Mouse (Mus musculus) forebrain, embryonic 15.5 days (tissue): ENCODE results near the gene Ehmt2. TPM values are rescaled to one million over a fixed set of nuclear protein-coding genes. Genes with fewer than 3 reads are reported as not detected.

ENCODE experiments used
- ATAC-seq: fragments of 200-750 bp; cut with Nextera tagmentation; replicated peaks from 2 replicates; pipeline ENCODE4 v1.8.0; 2017; ENCODE audit warnings: mild to moderate bottlenecking, moderate TSS enrichment, moderate library complexity
- H3K27ac ChIP-seq: fragments of 300-500 bp; sonication (generic); replicated peaks from 2 replicates; pipeline ENCODE4 v1.5.1; 2015; ENCODE audit warnings: mild to moderate bottlenecking, inconsistent platforms
- H3K27me3 ChIP-seq: fragments of 300-500 bp; sonication (generic); 2 replicates; pipeline ENCODE4 v1.6.1; 2015; ENCODE audit warnings: inconsistent platforms
- H3K36me3 ChIP-seq: fragments of 300-500 bp; sonication (generic); 2 replicates; pipeline ENCODE4 v1.6.1; 2015; ENCODE audit warnings: mild to moderate bottlenecking, inconsistent platforms
- H3K4me1 ChIP-seq: fragments of 300-500 bp; sonication (generic); 2 replicates; pipeline ENCODE4 v1.6.1; 2015; ENCODE audit warnings: inconsistent platforms
- H3K4me2 ChIP-seq: fragments of 300-500 bp; sonication (generic); replicated peaks from 2 replicates; pipeline ENCODE4 v1.6.1; 2015; ENCODE audit warnings: mild to moderate bottlenecking, inconsistent platforms
- H3K4me3 ChIP-seq: fragments of 300-500 bp; sonication (generic); 2 replicates; pipeline ENCODE4 v1.5.1; 2015; ENCODE audit warnings: mild to moderate bottlenecking, inconsistent platforms
- H3K9ac ChIP-seq: fragments of 300-500 bp; sonication (generic); replicated peaks from 2 replicates; pipeline ENCODE4 v1.6.1; 2015; ENCODE audit warnings: mild to moderate bottlenecking, inconsistent platforms
- H3K9me3 ChIP-seq: fragments of 300-500 bp; sonication (generic); 2 replicates; pipeline ENCODE4 v1.6.1; 2016; ENCODE audit warnings: inconsistent platforms
- WGBS: fragments of 180-500 bp; shearing (Covaris S2); methylation state at CpG from one replicate; pipeline ENCODE4 v1.1.7; 2015; ENCODE audit warnings: mixed read lengths; 5-methylcytosine and 5-hydroxymethylcytosine counted together
- polyA plus RNA-seq: library from polyadenylated mRNA; unstranded; fragments of >200 nt; fragmentation: Nextera tagmentation; extraction: Ambion mirVana; gene quantifications from 2 replicates; pipeline ENCODE4 v1.2.1, GENCODE M21; 2015

Gene Ehmt2
- polyA plus RNA-seq, 1 experiment from 2014 or later = 108 TPM

DNA sequence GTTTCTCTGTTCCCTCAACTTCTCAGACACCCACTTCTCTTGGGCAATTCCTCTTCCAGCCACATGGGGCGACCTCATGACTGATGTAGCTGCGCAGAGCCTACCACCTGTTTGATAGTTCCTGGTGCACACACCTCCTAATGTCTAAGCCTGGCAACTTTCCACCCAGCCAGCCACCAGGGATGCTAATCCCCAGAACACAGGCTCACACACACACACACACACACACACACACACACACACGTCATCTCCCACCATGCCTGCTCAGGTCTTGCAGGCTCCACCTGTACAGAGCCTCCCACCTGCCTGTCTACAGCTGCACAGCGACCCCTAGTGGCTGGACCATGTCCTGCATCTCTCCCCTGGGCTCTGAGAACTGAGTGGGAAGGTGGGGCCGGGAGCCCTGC, 13.7 kb downstream of the Ehmt2 start:
- H3K9me3 ChIP-seq = no peaks in the 10 kb centered on the region
- peak; percentile 53 for ATAC-seq
- H3K27me3 ChIP-seq = no peaks in the 10 kb centered on the region
- no peak overlapping the region for H3K27ac ChIP-seq
- H3K4me1 ChIP-seq = no peaks in the 10 kb centered on the region
- no peak overlapping the region for H3K4me3 ChIP-seq
- no peak overlapping the region for H3K4me2 ChIP-seq
- WGBS = 39% methylated on average over 5 of the region's 5 CpGs
- H3K36me3 ChIP-seq = peaks cover 70% of the 10 kb centered on the region
- no peak overlapping the region for H3K9ac ChIP-seq

DNA sequence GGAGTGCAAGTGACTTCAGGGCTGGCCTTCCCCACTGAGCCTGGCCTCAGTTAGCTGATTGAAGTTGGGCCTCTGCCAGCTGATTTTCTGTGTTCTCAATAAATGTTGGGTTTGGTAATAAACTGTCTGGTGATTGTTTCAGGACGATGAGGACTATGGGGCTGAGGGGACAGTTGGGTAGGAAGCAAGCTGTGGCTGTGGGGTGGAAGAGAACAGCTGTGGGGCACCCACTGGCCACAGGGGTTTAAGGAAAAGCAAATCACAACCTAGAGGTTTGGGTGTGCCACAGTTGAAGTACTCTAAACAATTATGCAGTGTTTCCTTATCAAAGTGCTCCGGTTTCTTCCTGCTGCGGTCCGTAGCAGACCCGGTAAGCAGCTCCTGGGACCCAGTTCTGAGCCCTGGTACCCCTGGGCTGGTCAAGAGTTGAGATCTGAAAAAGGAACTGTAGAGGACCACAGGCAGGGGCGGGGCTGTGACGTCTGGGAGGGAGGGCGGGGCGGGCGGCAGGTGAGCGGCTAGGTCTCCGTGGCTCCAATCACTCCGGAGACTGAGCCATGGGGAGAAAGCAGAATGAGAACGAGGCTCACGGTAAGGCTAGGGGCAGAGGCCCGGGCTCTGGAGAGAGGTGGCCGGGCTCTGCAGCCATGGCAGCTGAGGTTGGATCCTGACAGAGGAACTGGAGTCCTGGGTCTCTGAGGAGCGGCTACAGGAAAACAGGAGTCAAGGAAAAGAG, 15.8 kb downstream of the Ehmt2 start, which contains the start of gene Slc44a4:
TSS of gene Slc44a4 (plus strand) at position 537 of the 736 bp plus-strand sequence.
- no peak within 1 kb of the TSS for H3K4me3 ChIP-seq
- H3K36me3 ChIP-seq = peaks cover 49% of the 10 kb centered on the region
- no peaks in the 10 kb centered on the region for H3K4me1 ChIP-seq
- 35% methylated on average over 18 of the region's 18 CpGs for WGBS
- H3K9me3 ChIP-seq = no peaks in the 10 kb centered on the region
- ATAC-seq = no peak
- H3K4me2 ChIP-seq = no peak within 1 kb of the TSS
- no peak within 1 kb of the TSS for H3K9ac ChIP-seq
- no peak within 1 kb of the TSS for H3K27ac ChIP-seq
- no peaks in the 10 kb centered on the region for H3K27me3 ChIP-seq

GRCm38 (mm10) chr17:34915410-34915831, 17.2 kb downstream of the Ehmt2 start:
- Histone ChIP-seq H3K4me1 (no peaks in the 10 kb centered on the region), H3K27me3 (no peaks in the 10 kb centered on the region), H3K9me3 (no peaks in the 10 kb centered on the region), H3K4me3 (no peak overlapping the region), H3K9ac (no peak overlapping the region), H3K4me2 (no peak overlapping the region), H3K27ac (no peak overlapping the region), H3K36me3 (peaks cover 36% of the 10 kb centered on the region)
- ATAC-seq = no peak
- WGBS = 30% methylated on average over 9 of the region's 11 CpGs

- no peak for ATAC-seq
- no peak overlapping the region for H3K4me2 ChIP-seq
- WGBS = 87% methylated on average over 5 of the region's 5 CpGs
- H3K27me3 ChIP-seq = no peaks in the 10 kb centered on the region
- H3K4me3 ChIP-seq = no peak overlapping the region
- H3K4me1 ChIP-seq = no peaks in the 10 kb centered on the region
- no peaks in the 10 kb centered on the region for H3K9me3 ChIP-seq
- peaks cover 27% of the 10 kb centered on the region for H3K36me3 ChIP-seq
- H3K9ac ChIP-seq = no peak overlapping the region
- no peak overlapping the region for H3K27ac ChIP-seq
Observed at GRCm38 (mm10) chr17:34916316-34916715, 18.0 kb downstream of the Ehmt2 start.

- Histone ChIP-seq H3K27me3 (no peaks in the 10 kb centered on the region), H3K4me1 (no peaks in the 10 kb centered on the region), H3K36me3 (peaks cover 18% of the 10 kb centered on the region), H3K9me3 (no peaks in the 10 kb centered on the region), H3K4me2 (no peak overlapping the region), H3K27ac (no peak overlapping the region), H3K9ac (no peak overlapping the region), H3K4me3 (no peak overlapping the region)
- no peak for ATAC-seq
- WGBS = 87% methylated on average over 9 of the region's 9 CpGs
Observed at GRCm38 (mm10) chr17:34917188-34917587, 18.9 kb downstream of the Ehmt2 start.

GRCm38 (mm10) chr17:34922939-34923338, 24.7 kb downstream of the Ehmt2 start:
- H3K9me3 ChIP-seq = no peaks in the 10 kb centered on the region
- ATAC-seq = no peak
- H3K27ac ChIP-seq = no peak overlapping the region
- no peak overlapping the region for H3K4me2 ChIP-seq
- 48% methylated on average over 6 of the region's 6 CpGs for WGBS
- no peak overlapping the region for H3K4me3 ChIP-seq
- H3K9ac ChIP-seq = no peak overlapping the region
- H3K36me3 ChIP-seq = no peaks in the 10 kb centered on the region
- H3K4me1 ChIP-seq = no peaks in the 10 kb centered on the region
- H3K27me3 ChIP-seq = no peaks in the 10 kb centered on the region

DNA sequence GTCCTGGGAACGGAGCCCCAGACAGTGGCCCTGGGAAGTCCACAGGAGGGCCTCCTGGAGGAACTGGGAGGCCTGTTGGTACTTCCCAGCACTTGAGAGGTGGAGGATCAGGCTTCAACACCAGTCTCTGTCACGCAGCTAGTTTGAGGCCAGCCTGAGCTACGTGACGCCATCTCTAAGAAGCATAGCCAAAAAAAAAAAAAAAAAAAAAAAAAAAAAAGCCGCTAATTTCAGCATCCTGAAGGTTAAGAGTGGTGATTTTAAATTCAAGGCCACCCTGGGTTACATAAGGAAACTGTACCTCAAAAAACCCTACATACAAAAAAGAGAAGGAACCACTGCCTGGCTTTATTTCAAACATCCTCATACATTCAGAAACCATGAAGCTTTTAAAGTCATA, 26.0 kb downstream of the Ehmt2 start:
- no peak for ATAC-seq
- H3K27ac ChIP-seq = no peak overlapping the region
- 64% methylated on average over 5 of the region's 5 CpGs for WGBS
- no peaks in the 10 kb centered on the region for H3K27me3 ChIP-seq
- no peak overlapping the region for H3K4me2 ChIP-seq
- no peak overlapping the region for H3K9ac ChIP-seq
- H3K4me3 ChIP-seq = no peak overlapping the region
- H3K9me3 ChIP-seq = no peaks in the 10 kb centered on the region
- H3K36me3 ChIP-seq = no peaks in the 10 kb centered on the region
- H3K4me1 ChIP-seq = no peaks in the 10 kb centered on the region

GRCm38 (mm10) chr17:34927306-34928019, 29.2 kb downstream of the Ehmt2 start:
- Histone ChIP-seq H3K4me2 (no peak overlapping the region), H3K27me3 (no peaks in the 10 kb centered on the region), H3K4me1 (peaks cover 9% of the 10 kb centered on the region), H3K9me3 (no peaks in the 10 kb centered on the region), H3K36me3 (no peaks in the 10 kb centered on the region), H3K27ac (no peak overlapping the region), H3K9ac (no peak overlapping the region), H3K4me3 (no peak overlapping the region)
- 88% methylated on average over 18 of the region's 18 CpGs for WGBS
- no peak for ATAC-seq

DNA sequence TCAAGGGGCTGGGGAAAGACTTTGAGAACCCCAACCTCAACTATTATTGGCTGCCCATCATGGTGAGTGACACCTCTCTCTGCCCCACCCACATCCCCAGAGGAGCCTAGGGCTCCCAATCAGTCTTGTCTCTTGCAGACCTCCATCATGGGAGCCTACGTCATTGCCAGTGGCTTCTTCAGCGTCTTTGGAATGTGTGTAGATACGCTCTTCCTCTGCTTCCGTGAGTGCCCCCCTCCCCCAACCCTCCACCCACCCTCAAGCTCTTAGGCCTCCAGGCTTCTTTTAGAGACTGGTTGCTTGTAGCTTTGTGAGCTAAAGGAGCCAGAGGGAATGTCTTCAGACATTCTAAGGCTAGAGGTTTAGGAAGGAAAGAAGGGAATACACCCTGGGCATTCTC, 30.6 kb downstream of the Ehmt2 start:
- no peak for ATAC-seq
- Histone ChIP-seq H3K27ac (no peak overlapping the region), H3K4me1 (peaks cover 9% of the 10 kb centered on the region), H3K27me3 (no peaks in the 10 kb centered on the region), H3K4me3 (no peak overlapping the region), H3K9me3 (no peaks in the 10 kb centered on the region), H3K36me3 (no peaks in the 10 kb centered on the region), H3K9ac (no peak overlapping the region), H3K4me2 (no peak overlapping the region)
- 87% methylated on average over 4 of the region's 4 CpGs for WGBS

DNA sequence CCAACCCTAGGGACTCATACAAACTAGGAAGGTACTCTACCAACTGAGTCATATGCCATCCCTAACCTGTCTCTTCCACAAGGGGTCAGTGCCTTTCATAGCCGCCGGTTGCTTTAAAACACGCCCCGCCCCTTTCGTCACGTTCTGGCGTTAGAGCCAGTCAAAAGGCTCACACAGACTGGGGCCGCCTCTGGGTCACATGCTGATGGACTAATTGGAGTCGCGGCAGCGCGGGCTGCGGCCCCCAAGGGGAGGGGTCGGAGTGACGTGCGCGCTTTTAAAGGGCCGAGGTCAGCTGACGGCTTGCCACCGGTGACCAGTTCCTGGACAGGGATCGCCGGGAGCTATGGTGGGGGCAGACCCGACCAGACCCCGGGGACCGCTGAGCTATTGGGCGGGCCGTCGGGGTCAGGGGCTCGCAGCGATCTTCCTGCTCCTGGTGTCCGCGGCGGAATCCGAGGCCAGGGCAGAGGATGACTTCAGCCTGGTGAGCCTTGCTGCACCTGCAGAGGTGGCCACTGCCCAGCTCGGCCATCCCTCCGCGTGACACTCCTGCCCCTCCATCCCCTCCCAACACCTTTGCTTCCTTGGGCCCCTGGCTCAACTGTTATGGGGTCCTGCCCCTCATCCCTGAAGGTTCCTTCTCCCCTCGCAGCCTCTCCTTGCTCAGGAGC, 32.9 kb downstream of the Ehmt2 start, which contains the start of gene Neu1:
TSS of gene Neu1 (plus strand) at position 193 of the 674 bp plus-strand sequence.
- Histone ChIP-seq H3K36me3 (0 out of 2 replicates have a peak, but pooled peaks cover 2% of the 10 kb centered on the region), H3K27me3 (no peaks in the 10 kb centered on the region), H3K9ac (peak within 1 kb of the TSS; percentile 85), H3K4me1 (peaks cover 9% of the 10 kb centered on the region), H3K4me2 (peak within 1 kb of the TSS; percentile 85), H3K4me3 (peak within 1 kb of the TSS; percentile 93), H3K27ac (peak within 1 kb of the TSS; percentile 49; the same call in 1 of the 2 replicates), H3K9me3 (no peaks in the 10 kb centered on the region)
- peak; percentile 97 for ATAC-seq
- under 1% methylated on average over 38 of the region's 38 CpGs for WGBS

GRCm38 (mm10) chr17:34931735-34932098, 33.4 kb downstream of the Ehmt2 start:
- ATAC-seq = peak; percentile 44; the same call in 1 of the 2 replicates
- Histone ChIP-seq H3K9ac (peak overlapping the region; percentile 85), H3K9me3 (no peaks in the 10 kb centered on the region), H3K4me1 (peaks cover 9% of the 10 kb centered on the region), H3K27me3 (no peaks in the 10 kb centered on the region), H3K27ac (0 out of 2 replicates have a peak overlapping the region, but pooled peaks have one; percentile 49), H3K4me3 (peak overlapping the region; percentile 93), H3K4me2 (peak overlapping the region; percentile 85), H3K36me3 (0 out of 2 replicates have a peak, but pooled peaks cover 2% of the 10 kb centered on the region)
- 14% methylated on average over 14 of the region's 14 CpGs for WGBS

DNA sequence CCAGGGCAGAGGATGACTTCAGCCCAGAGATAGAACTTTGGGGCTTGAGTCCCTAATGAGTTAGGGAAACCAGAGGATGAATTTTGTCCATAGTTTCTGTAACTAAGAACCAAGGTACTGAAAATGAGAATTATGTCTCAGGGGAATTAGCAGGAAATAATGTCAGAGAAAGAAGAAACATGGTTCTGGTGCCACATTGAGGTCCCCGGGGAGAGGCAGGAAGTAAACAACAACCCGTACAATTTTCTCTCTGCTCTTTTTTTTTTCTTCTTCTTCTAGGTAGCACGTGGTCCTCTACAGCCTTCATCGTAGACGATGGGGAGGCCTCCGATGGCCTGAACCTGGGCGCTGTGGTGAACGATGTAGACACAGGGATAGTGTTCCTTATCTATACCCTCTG, 34.0 kb downstream of the Ehmt2 start:
- Histone ChIP-seq H3K9ac (peak overlapping the region; percentile 85), H3K4me3 (peak overlapping the region; percentile 93), H3K27ac (no peak overlapping the region), H3K27me3 (no peaks in the 10 kb centered on the region), H3K4me2 (peak overlapping the region; percentile 85), H3K4me1 (peaks cover 9% of the 10 kb centered on the region), H3K36me3 (0 out of 2 replicates have a peak, but pooled peaks cover 2% of the 10 kb centered on the region), H3K9me3 (no peaks in the 10 kb centered on the region)
- ATAC-seq = no peak
- WGBS = 89% methylated on average over 8 of the region's 8 CpGs
